Mouse (Mus musculus) urinary bladder, postnatal 10 days (tissue): Measurements from ENCODE around the gene Gm49601.

Source experiments
- DNase-seq: peaks from one replicate; pipeline ENCODE4 v3.0.0; 2022; ENCODE audit warnings: low spot score

Gm49601 gene

DNA sequence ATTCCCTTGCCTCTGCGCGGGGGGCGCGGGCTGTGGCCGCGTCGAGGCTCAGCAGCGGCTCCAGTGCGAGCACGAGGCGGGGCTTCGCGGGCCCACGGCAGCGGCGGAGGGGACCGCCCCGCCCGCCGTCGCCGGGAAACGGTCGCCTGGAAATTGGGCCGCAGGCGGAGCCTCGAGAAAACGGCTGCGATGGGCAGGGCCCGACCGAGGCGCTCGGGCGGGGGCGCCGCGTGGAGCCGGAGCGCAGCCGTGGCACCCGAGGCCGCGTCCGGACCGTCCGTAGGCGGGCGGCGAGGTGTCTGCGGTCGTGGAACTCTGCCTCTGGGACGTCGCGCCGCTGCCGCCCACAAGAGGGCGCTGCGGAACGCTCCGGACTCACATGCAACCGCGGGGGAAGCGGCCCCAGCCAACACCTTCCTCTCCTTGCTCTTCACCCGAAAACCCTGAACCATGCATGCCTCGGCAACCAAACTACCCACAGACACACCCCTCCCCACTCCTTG lies at the start of gene Gm49601:
Gene Gm49601 (minus strand): TSS at position 52 of the 503 bp plus-strand sequence.
- DNase-seq = peak; percentile 58

- no peak for DNase-seq
Measured at GRCm38 (mm10) chr16:18673005-18673404, 46.8 kb upstream of the Gm49601 start.

GRCm38 (mm10) chr16:18672027-18672426 lies 45.8 kb upstream of the Gm49601 start:
- DNase-seq = no peak

DNA sequence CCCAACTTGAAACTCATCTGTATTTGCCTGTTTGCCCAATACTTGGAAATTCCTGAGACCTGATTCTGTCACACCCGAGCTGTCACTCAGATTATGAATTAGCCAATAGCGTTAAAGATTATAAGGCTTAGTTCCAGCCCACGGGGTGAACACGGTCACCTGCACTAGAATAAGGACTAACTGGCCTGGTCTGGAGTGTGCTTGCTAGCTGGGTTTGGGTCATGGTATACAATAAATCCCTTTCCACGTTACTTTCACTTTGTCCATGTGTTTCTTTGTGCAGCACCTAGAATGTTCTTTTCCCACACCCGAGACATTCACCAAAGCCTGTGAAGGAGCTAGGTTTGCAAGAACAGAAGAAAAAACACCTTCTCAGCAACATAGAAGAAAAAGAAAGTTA lies 43.7 kb upstream of the Gm49601 start:
- DNase-seq = no peak

DNA sequence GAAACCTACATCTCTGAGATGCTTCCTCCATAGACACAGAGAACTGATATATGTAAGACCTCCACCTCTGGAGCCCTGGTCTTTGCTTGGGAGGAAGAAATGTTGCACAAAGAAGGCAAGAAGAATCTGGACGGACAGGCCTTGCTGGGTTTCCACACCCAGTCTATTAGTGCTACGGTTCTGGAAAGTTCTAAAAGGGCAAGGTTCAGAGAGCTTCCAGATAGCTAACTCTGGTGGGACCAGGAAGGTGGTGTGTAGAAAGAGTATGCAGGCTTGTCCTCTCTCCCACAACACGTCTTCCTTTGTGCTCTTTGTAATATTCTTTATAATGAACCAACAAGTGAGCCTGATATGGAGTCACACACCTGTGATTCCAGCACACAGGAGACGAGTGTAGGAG lies 32.4 kb upstream of the Gm49601 start:
- DNase-seq = no peak

DNA sequence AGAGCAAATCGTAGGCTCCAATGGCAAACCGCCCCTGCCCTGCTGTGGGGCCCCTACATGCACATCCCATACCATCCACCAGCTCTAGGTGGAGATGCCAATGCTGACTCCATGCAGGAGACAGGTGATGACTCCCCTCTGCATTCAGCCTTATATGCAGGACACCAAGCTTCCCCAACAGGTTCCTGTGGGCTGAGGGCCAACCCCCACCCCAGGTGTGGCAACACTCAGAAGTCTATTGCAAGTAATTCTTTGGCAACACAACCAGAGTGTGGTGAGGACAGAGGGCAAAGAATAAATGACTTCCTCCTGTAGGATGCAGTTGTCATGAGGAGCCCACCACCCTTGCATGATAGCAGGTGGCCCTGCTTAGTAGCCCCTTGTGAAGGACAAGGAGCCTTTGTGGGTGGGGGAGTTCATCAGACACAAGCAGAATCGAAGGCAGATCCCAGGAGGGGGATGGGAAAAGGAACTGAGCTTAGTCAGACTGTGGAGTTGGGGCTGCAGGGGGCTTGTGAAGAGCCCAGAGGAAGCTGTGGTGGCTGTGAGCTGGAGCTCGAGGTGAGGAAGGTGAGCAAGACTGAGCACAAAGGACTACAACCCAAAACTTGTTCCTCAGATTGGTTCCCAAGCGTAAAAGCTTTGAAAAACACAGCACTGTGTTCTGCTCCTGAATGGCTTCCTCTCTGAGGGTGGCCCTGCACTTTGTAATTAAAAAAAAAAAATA lies 29.3 kb upstream of the Gm49601 start:
- DNase-seq = no peak

DNA sequence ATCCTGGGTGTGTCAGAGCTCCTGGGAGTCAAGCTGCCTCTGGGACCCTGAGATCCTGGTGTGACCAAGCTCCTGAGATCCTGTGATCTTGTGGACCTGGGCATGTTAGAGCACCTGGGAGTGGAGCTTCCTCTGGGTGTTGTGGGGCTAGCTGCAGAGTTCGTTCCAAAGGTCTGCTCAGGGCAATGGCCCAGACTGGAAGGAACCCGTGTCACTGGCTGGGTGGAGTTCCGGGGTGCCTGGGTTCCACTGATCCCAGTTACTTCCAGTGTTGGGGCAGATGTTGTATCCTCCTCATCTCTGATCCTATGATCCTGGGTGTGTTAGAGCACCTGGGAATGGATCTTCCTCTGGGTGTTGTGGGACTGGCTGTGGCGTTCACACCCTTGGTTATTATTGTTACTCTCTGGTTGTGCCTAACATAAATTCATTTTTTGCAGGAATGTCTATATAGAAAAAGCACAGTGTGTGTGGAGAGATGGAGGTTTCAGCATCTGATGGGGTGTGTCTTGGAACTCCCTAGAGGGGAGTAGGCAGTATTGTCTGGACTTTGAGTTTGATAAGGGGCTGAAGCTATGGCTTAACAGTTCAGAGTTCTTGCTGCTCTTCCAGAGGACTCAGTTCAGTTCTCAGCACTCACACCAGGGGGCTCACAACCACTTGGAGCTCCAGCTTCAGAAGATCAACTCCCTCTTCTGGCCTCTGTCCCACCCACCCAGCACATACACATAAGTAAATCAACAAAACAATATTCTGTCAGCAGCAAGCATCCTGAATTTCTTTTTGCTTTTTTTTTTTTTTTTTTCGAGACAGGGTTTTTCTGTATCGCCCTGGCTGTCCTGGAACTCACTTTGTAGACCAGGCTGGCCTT lies 27.3 kb upstream of the Gm49601 start:
- DNase-seq = no peak

DNA sequence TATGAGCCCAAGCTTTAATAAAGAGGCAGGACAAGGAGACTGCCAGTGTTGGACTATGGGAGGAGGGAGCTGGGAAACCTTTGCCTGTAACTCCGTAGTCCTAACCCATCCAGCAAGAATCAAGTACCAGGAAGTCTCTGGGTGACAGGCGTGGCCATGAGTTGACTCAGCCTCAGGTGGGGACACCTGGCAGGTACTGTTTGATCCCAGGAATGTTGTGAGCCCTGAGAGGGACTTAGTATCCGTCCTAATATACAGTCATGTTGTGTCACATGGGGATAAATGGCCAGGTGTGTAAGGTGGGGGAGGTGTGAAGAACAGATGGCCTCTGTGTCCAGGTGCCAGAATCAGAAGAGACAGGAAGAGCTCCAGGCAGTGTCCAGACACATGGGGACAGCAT lies 22.9 kb upstream of the Gm49601 start:
- no peak for DNase-seq

GRCm38 (mm10) chr16:18645329-18645728 lies 19.1 kb upstream of the Gm49601 start:
- DNase-seq = no peak

GRCm38 (mm10) chr16:18644485-18644884 lies 18.3 kb upstream of the Gm49601 start:
- DNase-seq = no peak

GRCm38 (mm10) chr16:18643406-18643998 lies 17.3 kb upstream of the Gm49601 start:
- DNase-seq = no peak

GRCm38 (mm10) chr16:18642897-18643296 lies 16.7 kb upstream of the Gm49601 start:
- no peak for DNase-seq

DNA sequence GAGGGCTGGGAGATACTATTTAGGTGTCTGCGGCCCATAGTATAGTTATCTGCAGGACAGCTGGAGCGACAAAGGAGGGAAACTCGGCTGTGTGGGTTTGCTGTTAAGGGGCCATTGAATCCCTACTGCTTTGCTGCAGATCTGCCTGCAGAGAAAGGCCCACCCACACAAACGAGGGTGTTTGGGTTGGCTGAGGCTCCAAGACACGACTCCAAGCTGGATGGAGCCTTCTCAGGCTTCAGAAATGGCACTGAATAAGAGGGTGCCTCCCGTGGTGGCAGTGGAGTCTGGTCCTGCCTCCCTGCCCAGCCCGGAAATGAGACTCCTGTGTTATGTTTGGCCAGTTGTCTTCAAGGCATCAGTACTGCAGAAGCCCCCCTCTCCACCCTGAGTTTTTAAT lies 16.1 kb upstream of the Gm49601 start:
- DNase-seq = no peak

DNA sequence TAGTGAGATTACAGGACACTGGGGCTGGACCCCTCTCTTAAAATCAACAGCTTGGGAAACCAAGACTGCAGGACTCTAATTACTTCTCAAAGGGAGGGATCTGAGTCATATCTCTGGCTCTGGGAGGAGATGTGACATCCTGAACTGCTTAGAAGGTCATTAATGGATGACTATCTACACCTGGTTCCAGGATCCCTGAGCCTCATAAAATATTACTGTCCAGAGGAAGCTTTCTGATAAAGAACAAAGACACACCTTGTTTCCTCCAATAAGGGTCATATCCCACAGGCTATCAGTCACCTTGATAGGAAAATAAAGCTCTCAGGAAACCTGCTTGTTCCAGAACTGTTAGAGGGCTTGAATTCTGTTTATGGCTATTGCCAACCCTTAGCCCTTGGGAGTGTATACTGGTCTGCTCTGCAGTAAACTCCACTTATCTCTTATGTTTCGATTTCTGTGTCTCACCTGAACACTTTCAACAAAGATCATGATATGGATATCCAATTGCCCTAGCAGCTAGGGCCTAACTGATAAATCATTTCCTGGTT lies 13.2 kb upstream of the Gm49601 start:
- no peak for DNase-seq

DNA sequence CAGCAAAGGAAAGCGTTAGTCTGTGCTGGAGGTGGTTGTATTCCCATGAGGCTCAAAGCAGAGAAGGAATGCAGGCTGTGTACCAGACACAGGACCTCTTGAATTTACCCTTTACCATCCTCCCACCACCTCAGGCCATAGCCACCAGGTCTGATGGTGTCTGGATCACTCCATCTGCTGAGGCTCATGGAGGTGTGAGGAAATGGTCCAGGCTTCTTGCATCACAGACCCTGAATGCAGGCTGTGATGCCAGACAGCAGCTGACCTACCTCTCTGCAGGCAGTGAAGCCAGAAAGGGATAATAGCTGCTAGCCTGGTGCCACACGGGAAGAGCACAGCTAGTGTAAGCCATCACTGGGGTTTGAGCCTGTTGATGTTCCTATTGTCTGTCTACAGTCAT lies 12.2 kb upstream of the Gm49601 start:
- no peak for DNase-seq

- no peak for DNase-seq
Measured at GRCm38 (mm10) chr16:18636804-18637203, 10.6 kb upstream of the Gm49601 start.

DNA sequence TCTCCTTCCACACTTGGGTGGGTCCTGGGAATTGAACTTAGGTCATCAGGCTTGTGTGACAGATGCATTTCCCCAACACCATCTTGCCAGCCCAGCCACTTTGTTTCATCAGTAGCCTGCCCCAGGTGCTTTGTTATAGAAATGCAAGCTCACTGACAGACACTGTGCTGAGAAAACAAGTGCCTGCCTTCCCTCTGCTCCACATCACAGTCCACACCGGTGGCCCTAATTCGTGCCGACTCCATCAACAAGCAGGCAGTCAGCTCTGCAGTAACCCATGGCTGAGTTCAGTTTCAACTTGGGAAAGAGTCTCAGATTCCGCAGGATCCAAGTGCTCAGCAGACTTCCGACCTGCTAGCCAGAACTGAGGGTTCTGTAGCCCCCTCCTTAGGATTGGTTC lies 10.2 kb upstream of the Gm49601 start:
- DNase-seq = no peak

GRCm38 (mm10) chr16:18633333-18633732 lies 7.1 kb upstream of the Gm49601 start:
- DNase-seq = no peak

DNA sequence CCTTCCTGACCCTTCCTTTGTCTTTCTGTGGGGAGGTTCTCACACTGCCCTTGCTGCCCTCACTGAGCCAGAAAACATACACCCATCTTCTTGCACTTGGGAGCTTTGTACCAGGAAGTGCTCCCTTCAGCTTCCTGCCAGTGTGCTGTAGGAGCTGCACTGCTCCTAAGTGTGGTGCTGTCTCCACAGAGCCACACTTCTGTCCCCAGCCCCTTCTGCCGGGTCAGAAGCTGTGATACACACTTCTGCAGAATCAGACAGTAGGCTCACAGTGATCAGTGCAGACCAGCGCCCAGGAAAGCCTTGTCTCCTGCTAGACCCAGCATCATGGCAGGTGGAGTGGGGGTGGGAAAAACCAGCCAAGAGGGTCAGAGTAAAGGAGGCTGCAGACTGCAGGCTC lies 6.6 kb upstream of the Gm49601 start:
- DNase-seq = no peak

GRCm38 (mm10) chr16:18632059-18632458 lies 5.8 kb upstream of the Gm49601 start:
- DNase-seq = no peak

GRCm38 (mm10) chr16:18631141-18631540 lies 4.9 kb upstream of the Gm49601 start:
- no peak for DNase-seq

DNA sequence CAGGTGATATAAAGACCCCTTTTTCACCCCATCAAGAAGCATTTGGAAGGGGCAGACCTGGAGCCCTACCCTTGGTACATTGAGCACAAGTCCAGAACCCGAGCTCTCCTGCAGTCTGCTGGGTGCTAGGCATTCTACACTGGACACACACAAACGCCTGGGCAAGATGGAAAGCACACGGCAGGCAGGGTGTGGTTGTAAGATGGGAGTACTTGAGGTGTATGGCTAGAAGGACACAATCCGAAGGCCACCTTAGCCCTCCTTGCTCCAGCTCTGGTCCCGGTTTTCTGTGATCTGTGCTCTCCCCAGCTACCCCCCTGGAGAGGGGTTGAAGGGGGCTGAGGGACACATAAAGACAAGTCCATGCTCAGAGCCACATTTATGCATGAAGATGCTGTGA lies 4.1 kb upstream of the Gm49601 start:
- no peak for DNase-seq
